Mouse (Mus musculus): ENCODE results near the gene Plxnb2. TPM values are rescaled to one million over a fixed set of nuclear protein-coding genes. Genes with fewer than 3 reads are reported as not detected.

Plxnb2 gene
- polyA plus RNA-seq, 1 experiment = 0.01 TPM

- no peak for TF ChIP-seq GATA1 (IDR thresholded peaks at IDR 0.05; ENCODE audit: low read length)
Measured at GRCm38 (mm10) chr15:89127364-89127940, 53.1 kb downstream of the Plxnb2 start.

GRCm38 (mm10) chr15:89126622-89127021 lies 54.0 kb downstream of the Plxnb2 start:
- no peak for TF ChIP-seq GATA1 (IDR thresholded peaks at IDR 0.05; ENCODE audit: low read length)

- no peak for TF ChIP-seq GATA1 (IDR thresholded peaks at IDR 0.05; ENCODE audit: low read length)
Measured at GRCm38 (mm10) chr15:89125351-89125750, 55.2 kb downstream of the Plxnb2 start.

- no peak for TF ChIP-seq GATA1 (IDR thresholded peaks at IDR 0.05; ENCODE audit: low read length)
Measured at GRCm38 (mm10) chr15:89124312-89124711, 56.3 kb downstream of the Plxnb2 start.

GRCm38 (mm10) chr15:89123595-89123994 lies 57.0 kb downstream of the Plxnb2 start:
- TF ChIP-seq GATA1 (IDR thresholded peaks at IDR 0.05; ENCODE audit: low read length) = no peak

- no peak for TF ChIP-seq GATA1 (IDR thresholded peaks at IDR 0.05; ENCODE audit: low read length)
Measured at GRCm38 (mm10) chr15:89122649-89123366, 57.8 kb downstream of the Plxnb2 start, which contains the start of gene Tubgcp6. Tubgcp6 (minus strand) TSS chr15:89123112.

- TF ChIP-seq GATA1 (IDR thresholded peaks at IDR 0.05; ENCODE audit: low read length) = no peak
Measured at GRCm38 (mm10) chr15:89118007-89118406, 62.6 kb downstream of the Plxnb2 start.

GRCm38 (mm10) chr15:89110147-89110546 lies 70.4 kb downstream of the Plxnb2 start:
- no peak for TF ChIP-seq GATA1 (IDR thresholded peaks at IDR 0.05; ENCODE audit: low read length)

GRCm38 (mm10) chr15:89106976-89107375 lies 73.6 kb downstream of the Plxnb2 start:
- no peak for TF ChIP-seq GATA1 (IDR thresholded peaks at IDR 0.05; ENCODE audit: low read length)

- no peak for TF ChIP-seq GATA1 (IDR thresholded peaks at IDR 0.05; ENCODE audit: low read length)
Measured at GRCm38 (mm10) chr15:89106073-89106472, 74.5 kb downstream of the Plxnb2 start.

Other genes with a start within 250 kb of the Plxnb2 start
- gene Ttll8, start 226.4 kb downstream of the Plxnb2 start, polyA plus RNA-seq (2012) = not detected in 2 replicates
- not detected in 2 replicates for gene Mlc1, start 201.8 kb downstream of the Plxnb2 start, polyA plus RNA-seq (2012)
- not detected in 2 replicates for gene Mov10l1, start 197.9 kb downstream of the Plxnb2 start, polyA plus RNA-seq (2012)
- gene Panx2, start 121.1 kb downstream of the Plxnb2 start, polyA plus RNA-seq (2012) = not detected in 2 replicates
- 62.9 and 74.4 TPM in 2 replicates for gene Trabd, start 105.7 kb downstream of the Plxnb2 start, polyA plus RNA-seq (2012)
- 15.8 and 19.7 TPM in 2 replicates for gene Selenoo, start 91.7 kb downstream of the Plxnb2 start, polyA plus RNA-seq (2012)
- gene Tubgcp6, start 57.7 kb downstream of the Plxnb2 start, polyA plus RNA-seq (2012) = 37.9 and 40.3 TPM in 2 replicates
- 8.5 and 18.1 TPM in 2 replicates for gene Hdac10, start 52.1 kb downstream of the Plxnb2 start, polyA plus RNA-seq (2012)
- gene Mapk12, start 40.1 kb downstream of the Plxnb2 start, polyA plus RNA-seq (2012) = not detected in 2 replicates
- not detected in 2 replicates for gene Mapk11, start 31.2 kb downstream of the Plxnb2 start, polyA plus RNA-seq (2012)
- 5.3 and 7.2 TPM in 2 replicates for gene Dennd6b, start 15.7 kb upstream of the Plxnb2 start, polyA plus RNA-seq (2012)
- gene Ppp6r2, start 30.8 kb upstream of the Plxnb2 start, polyA plus RNA-seq (2012) = 200 and 336 TPM in 2 replicates
- gene Sbf1, start 134.5 kb upstream of the Plxnb2 start, polyA plus RNA-seq (2012) = 140 and 169 TPM in 2 replicates
- not detected in 2 replicates for gene Adm2, start 141.9 kb upstream of the Plxnb2 start, polyA plus RNA-seq (2012)
- not detected in 2 replicates for gene Miox, start 153.6 kb upstream of the Plxnb2 start, polyA plus RNA-seq (2012)
- gene Lmf2, start 174.9 kb upstream of the Plxnb2 start, polyA plus RNA-seq (2012) = 112 and 120 TPM in 2 replicates
- gene Ncaph2, start 174.9 kb upstream of the Plxnb2 start, polyA plus RNA-seq (2012) = 87.9 and 95.5 TPM in 2 replicates
- gene Sco2, start 193.1 kb upstream of the Plxnb2 start, polyA plus RNA-seq (2012) = 83.8 and 92.0 TPM in 2 replicates
- 0.69 and 1.4 TPM in 2 replicates for gene Tymp, start 196.3 kb upstream of the Plxnb2 start, polyA plus RNA-seq (2012)
- gene Odf3b, start 198.5 kb upstream of the Plxnb2 start, polyA plus RNA-seq (2012) = not detected in 2 replicates
- not detected in 2 replicates for gene Klhdc7b, start 204.1 kb upstream of the Plxnb2 start, polyA plus RNA-seq (2012)
- not detected in 2 replicates for gene Syce3, start 229.7 kb upstream of the Plxnb2 start, polyA plus RNA-seq (2012)
- gene Cpt1b, start 245.1 kb upstream of the Plxnb2 start, polyA plus RNA-seq (2012) = 0.41 and 0.71 TPM in 2 replicates
- 0.05 and 0.09 TPM in 2 replicates for gene C730034F03Rik, start 248.8 kb upstream of the Plxnb2 start, polyA plus RNA-seq (2012)
- gene Gm44502, start 248.9 kb upstream of the Plxnb2 start, polyA plus RNA-seq (2012) = 0.45 and 1.3 TPM in 2 replicates
- 60.6 and 103 TPM in 2 replicates for gene Chkb, start 249.1 kb upstream of the Plxnb2 start, polyA plus RNA-seq (2012)